Mouse (Mus musculus): Measurements from ENCODE around the gene Gdf11. TPM values are rescaled to one million over a fixed set of nuclear protein-coding genes. Genes with fewer than 3 reads are reported as not detected.

Gene Gdf11
- polyA plus RNA-seq (2011; ENCODE audit: insufficient read length, low read depth, missing spikeins) = 16.3 and 19.4 TPM in 2 replicates

DNA sequence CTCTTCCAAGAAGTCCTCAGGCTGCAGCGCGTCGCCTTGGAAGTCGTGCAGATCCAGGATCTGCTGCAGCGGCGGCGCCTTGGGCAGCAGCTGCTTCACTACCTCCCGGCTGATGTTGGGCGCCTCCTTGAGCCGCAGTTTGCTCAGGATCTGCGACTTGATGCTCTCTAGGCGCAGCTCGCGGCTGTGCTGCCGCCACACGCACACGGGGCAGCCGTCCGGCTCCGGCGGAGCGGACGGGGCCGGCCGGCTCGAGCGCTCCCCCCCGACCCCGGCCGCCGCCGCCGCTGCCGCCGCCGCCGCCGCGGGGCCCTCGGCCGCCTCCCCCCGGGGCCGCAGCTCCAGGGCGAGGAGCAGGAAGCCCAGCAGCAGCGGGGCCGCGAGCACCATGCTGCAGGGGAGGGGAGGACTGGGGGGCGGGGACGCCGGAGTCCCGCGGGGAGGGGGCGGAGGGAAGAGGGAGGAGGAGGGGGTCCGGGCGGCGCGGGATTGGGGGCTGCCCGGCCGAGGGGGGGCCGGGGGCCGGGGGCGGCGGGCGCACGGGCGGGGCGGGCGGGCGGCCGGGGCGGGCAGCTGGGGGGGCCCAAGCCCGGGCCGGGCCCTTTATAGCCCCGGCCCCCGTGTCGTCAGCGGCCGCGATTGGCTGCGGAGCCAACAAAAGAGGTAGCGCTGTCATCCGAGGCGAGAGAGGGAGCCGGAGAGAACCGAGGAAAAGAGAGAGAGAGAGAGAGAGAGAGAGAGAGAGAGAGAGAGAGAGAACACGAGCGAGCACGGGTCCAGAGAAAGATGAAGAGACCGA, at the start of gene Gdf11:
Gene Gdf11, minus strand, starts transcription at position 423 of the 799 bp plus-strand sequence.
- Histone ChIP-seq H3K4me3 (ENCODE audit: insufficient read depth, low read length) (peak within 1 kb of the TSS; percentile 81), H3K27ac (ENCODE audit: insufficient read depth, low read length) (peak within 1 kb of the TSS; percentile 8), H3K4me1 (ENCODE audit: control insufficient read depth, insufficient read depth, low read length) (peaks cover 4% of the 10 kb centered on the region)
- TF ChIP-seq CTCF (IDR thresholded peaks at IDR 0.05; ENCODE audit: borderline replicate concordance, insufficient read depth, low read length) (no peak), POLR2A (IDR thresholded peaks at IDR 0.05; ENCODE audit: low read depth, low read length) (peak; percentile 58)

DNA sequence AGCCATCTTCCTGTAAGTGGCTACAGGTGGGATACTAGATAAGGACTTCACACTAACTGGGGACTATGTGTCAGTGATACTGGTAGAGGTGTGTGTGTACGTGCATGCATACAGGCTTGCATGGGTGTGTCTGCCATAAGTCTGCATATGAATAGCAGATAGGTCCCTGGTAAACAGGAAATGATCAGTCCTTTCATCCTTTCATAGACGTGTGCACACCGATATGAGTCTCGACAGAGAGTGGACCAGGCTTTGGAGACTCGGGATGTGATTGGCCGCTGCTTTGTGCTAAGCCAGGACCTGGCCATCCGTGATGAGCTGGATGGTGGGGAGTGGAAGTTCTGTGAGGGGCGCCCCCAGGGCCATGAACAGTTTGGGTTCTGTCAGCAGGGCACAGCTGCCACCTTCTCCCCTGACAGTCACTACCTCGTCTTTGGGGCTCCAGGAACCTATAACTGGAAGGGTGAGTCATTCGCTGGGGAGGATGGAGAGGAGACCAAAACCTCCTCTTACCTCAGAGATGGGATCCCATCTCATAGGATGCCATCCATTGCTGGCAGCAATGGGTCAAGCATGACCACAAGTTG, 49.0 kb upstream of the Gdf11 start:
- Histone ChIP-seq H3K4me1 (ENCODE audit: control insufficient read depth, insufficient read depth, low read length) (0 out of 2 replicates have a peak, but pooled peaks cover 4% of the 10 kb centered on the region), H3K27ac (ENCODE audit: insufficient read depth, low read length) (no peak overlapping the region), H3K4me3 (ENCODE audit: insufficient read depth, low read length) (no peak overlapping the region)
- TF ChIP-seq POLR2A (IDR thresholded peaks at IDR 0.05; ENCODE audit: low read depth, low read length) (no peak), CTCF (IDR thresholded peaks at IDR 0.05; ENCODE audit: borderline replicate concordance, insufficient read depth, low read length) (no peak)

DNA sequence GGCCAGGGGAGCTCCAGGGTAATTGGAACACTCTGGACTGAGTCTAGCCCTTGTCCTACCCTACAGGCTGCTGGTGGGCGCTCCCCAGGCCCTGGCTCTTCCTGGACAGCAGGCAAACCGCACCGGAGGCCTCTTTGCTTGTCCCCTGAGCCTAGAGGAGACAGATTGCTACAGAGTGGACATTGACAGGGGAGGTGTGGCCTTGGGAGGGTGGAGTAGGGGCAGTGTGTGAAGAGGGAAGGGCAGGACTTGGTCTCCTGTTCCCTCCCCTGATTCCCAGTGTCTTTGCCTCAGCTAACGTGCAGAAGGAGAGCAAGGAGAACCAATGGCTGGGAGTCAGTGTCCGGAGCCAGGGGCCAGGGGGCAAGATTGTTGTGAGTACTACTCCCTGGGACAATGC, 47.5 kb upstream of the Gdf11 start:
- Histone ChIP-seq H3K4me1 (ENCODE audit: control insufficient read depth, insufficient read depth, low read length) (0 out of 2 replicates have a peak, but pooled peaks cover 4% of the 10 kb centered on the region), H3K27ac (ENCODE audit: insufficient read depth, low read length) (no peak overlapping the region), H3K4me3 (ENCODE audit: insufficient read depth, low read length) (no peak overlapping the region)
- TF ChIP-seq CTCF (IDR thresholded peaks at IDR 0.05; ENCODE audit: borderline replicate concordance, insufficient read depth, low read length) (no peak), POLR2A (IDR thresholded peaks at IDR 0.05; ENCODE audit: low read depth, low read length) (no peak)

DNA sequence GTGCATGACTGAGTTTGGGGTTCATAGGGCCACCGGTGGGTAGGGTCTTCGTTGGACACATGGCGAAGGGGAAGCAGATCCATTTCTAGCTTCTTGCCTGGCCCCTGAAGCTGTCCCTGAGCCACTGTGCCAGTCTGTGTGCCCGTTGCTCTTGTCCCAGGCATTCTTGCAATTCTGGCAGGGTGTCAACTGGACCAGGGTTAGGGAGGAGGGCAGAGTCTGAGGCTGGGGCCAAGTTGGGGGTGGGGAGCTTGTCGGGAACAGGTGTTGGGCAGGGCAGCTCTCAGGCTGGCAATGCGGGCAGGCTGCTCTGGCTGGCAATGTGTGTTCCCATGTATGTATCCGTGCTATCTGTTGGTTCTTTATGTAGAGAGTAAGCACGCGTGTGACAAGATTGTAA, 46.9 kb upstream of the Gdf11 start:
- Histone ChIP-seq H3K4me3 (ENCODE audit: insufficient read depth, low read length) (no peak overlapping the region), H3K27ac (ENCODE audit: insufficient read depth, low read length) (no peak overlapping the region), H3K4me1 (ENCODE audit: control insufficient read depth, insufficient read depth, low read length) (0 out of 2 replicates have a peak, but pooled peaks cover 4% of the 10 kb centered on the region)
- TF ChIP-seq CTCF (IDR thresholded peaks at IDR 0.05; ENCODE audit: borderline replicate concordance, insufficient read depth, low read length) = no peak
- no peak for TF ChIP-seq POLR2A (IDR thresholded peaks at IDR 0.05; ENCODE audit: low read depth, low read length)

DNA sequence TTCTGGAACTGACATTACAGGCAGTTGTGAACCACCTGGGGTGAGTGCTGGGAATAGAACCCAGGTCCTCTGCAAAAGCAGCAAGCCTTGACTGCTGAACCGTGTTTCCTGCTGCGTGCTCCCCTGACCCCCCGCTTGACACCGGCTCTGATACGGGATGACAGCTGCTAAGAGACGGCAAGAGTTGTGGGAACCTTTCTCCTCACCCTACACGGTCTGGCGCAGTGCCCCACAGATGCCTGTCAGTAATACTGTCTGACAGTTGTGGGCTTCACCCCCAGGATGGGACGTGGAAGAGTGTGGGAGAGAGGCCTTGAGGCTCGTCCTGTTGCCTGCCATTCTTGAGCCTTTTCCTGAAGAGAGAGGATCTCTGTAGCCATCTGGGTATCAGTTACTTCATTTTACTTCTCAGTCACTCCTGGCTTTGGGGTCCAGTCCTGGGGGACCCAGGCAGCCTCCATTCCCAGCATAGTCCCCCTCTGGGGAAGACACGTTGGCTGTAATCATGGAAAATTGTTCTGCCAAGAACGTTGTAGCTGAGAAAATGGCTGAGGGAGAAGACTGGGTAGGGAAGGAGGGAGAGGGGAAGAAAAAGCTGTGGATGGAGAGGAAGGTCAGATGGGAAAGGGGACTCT, 46.4 kb upstream of the Gdf11 start:
- TF ChIP-seq POLR2A (IDR thresholded peaks at IDR 0.05; ENCODE audit: low read depth, low read length) (no peak), CTCF (IDR thresholded peaks at IDR 0.05; ENCODE audit: borderline replicate concordance, insufficient read depth, low read length) (no peak)
- Histone ChIP-seq H3K4me3 (ENCODE audit: insufficient read depth, low read length) (no peak overlapping the region), H3K4me1 (ENCODE audit: control insufficient read depth, insufficient read depth, low read length) (0 out of 2 replicates have a peak, but pooled peaks cover 4% of the 10 kb centered on the region), H3K27ac (ENCODE audit: insufficient read depth, low read length) (no peak overlapping the region)

DNA sequence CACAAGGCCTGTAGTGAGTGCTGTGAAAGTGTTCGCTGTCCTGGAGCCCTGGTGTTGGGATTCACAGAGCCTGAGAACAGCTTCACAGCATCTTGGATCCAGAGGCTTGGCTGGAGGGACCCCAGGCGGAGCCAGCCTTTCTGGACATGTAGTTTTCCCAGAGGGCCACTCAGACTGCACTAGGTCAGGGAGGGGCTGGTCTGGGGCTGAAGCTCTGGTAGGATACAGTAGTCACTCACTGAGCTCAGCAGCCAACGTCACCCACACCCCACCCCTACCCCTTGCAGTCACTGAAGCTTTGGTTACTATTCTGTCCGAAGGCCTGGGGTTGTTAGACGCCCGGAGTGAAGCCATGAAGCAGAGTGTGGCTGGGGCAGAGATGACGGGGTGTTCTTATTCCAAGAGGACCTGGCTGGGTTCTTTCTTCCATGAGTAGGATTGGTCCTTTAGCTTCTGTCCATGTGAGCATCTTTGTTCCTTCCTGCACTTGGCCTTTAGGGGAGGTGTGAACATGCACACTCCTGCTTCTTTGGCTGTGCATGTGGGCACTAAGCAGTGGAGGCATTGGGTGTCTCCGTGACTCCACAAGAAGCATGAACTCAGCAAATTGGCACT, 44.4 kb upstream of the Gdf11 start:
- TF ChIP-seq CTCF (IDR thresholded peaks at IDR 0.05; ENCODE audit: borderline replicate concordance, insufficient read depth, low read length) = no peak
- no peak for TF ChIP-seq POLR2A (IDR thresholded peaks at IDR 0.05; ENCODE audit: low read depth, low read length)
- H3K4me1 ChIP-seq (ENCODE audit: control insufficient read depth, insufficient read depth, low read length) = 0 out of 2 replicates have a peak, but pooled peaks cover 10% of the 10 kb centered on the region
- H3K27ac ChIP-seq (ENCODE audit: insufficient read depth, low read length) = no peak overlapping the region
- H3K4me3 ChIP-seq (ENCODE audit: insufficient read depth, low read length) = no peak overlapping the region

DNA sequence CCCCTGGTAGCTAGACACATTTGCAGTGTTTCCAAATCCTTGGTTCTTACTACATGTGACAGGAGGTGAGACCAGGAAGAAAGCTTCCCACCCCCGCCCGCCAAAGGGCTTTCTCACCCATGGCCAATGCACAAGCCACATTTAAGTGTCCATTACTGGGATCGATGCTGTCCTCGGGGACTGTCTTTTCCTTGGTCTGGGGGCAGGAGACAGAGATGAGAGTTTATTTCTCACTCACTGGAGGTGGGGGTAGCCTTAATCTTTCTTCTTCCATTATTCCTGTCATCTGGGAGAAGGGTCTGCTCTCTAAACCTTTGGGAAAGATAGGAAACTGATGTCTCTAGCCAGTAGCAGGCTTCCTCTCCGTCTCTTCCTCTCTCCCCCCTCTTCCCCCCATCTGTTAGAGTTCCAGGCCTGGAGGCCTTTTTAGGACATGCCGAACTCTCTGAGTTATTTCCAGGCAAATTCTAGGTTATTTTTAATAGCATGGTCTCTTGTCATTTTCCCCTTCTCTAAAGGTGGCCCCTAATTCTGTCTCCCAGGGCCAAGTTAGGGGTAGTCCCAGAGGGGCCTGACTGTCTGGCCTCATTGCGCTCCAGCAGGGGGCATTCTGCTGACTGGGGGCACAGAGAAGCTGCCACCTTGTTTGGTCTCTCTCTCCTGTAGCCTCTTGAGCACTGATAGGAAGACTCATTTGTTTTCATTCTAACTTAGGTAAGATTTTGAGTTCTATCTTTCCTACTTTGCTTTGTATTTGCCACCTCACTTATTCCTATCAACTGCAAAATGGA, 43.7 kb upstream of the Gdf11 start:
- H3K4me1 ChIP-seq (ENCODE audit: control insufficient read depth, insufficient read depth, low read length) = 0 out of 2 replicates have a peak, but pooled peaks cover 10% of the 10 kb centered on the region
- TF ChIP-seq POLR2A (IDR thresholded peaks at IDR 0.05; ENCODE audit: low read depth, low read length) (no peak), CTCF (IDR thresholded peaks at IDR 0.05; ENCODE audit: borderline replicate concordance, insufficient read depth, low read length) (0 out of 2 replicates have a peak, but pooled peaks have one; percentile 2)
- peak overlapping the region; percentile 0; the same call in 1 of the 2 replicates for H3K4me3 ChIP-seq (ENCODE audit: insufficient read depth, low read length)
- H3K27ac ChIP-seq (ENCODE audit: insufficient read depth, low read length) = no peak overlapping the region

DNA sequence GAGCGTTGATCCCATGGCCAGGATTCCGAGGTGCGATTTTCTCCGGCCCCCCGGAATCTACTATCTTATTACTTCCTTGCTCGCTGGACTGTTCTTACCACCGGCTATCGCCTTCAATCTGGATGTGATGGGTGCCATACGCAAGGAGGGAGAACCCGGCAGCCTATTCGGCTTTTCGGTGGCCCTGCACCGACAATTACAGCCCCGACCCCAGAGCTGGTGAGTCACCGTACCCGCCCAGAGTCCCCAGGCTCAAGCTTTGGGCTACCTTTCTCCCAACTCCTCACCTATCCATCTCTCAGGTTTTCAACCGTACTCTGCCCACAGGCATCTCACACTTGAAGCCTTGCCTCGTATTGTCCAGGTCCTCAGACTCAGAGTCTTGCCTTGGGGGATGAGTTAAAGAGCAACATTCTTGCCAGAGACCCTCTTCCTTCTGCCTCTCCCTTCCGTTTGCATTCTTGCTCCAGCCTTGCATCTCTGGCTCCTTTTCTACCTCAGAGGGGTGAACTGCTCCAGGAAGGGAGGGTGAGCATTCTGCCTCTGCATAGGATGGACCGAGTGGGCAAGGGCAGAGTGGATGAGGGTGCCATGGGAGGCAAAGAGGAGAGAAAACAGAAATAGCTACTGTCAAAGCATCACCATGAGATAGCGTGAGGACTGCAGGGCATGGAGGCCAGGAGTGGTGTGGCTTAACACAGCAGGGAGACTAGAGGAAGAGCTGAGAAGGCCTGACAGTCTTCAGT, 42.6 kb upstream of the Gdf11 start:
- Histone ChIP-seq H3K4me1 (ENCODE audit: control insufficient read depth, insufficient read depth, low read length) (0 out of 2 replicates have a peak, but pooled peaks cover 10% of the 10 kb centered on the region), H3K4me3 (ENCODE audit: insufficient read depth, low read length) (peak overlapping the region; percentile 77), H3K27ac (ENCODE audit: insufficient read depth, low read length) (no peak overlapping the region)
- no peak for TF ChIP-seq POLR2A (IDR thresholded peaks at IDR 0.05; ENCODE audit: low read depth, low read length)
- TF ChIP-seq CTCF (IDR thresholded peaks at IDR 0.05; ENCODE audit: borderline replicate concordance, insufficient read depth, low read length) = no peak

Measured in embryonic fibroblast, embryonic 13.5 days (primary cell).